Mouse (Mus musculus) lung, adult 2 months (tissue): ENCODE data around the gene Tmem200b.

Source experiments
- CTCF ChIP-seq: fragments of 200-500 bp; IDR thresholded peaks from 2 replicates; pipeline ENCODE4 v1.5.1; 2011; ENCODE audit warnings: mild to moderate bottlenecking, low read length, control low read depth; ENCODE audit not compliant: insufficient read depth
- POLR2A ChIP-seq: fragments of 200-500 bp; IDR thresholded peaks from 2 replicates; pipeline ENCODE4 v1.6.1; 2011; ENCODE audit warnings: low read depth, mild to moderate bottlenecking, control low read depth, low read length, borderline replicate concordance; ENCODE audit errors: extremely low read depth

DNA sequence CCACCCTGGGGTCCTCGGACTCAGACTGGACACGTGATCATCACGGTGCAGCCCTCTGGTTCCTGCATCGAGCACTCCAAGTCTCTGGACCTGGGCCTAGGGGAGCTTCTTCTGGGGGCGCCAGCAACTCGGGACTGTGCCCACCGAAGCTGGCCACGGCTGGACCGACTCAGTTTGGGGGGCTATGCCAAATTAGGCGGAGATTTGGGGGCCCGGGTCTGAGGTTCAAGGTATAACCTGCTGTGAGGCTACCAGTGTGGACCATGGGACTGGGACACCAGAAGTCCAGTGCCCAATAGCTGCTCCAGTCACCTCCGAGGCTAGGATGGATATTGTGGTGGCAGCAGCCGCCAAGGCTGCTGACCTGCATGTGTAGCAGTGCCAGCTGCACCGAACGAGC is 833 bp downstream of the Tmem200b start:
- TF ChIP-seq CTCF = no peak
- no peak for TF ChIP-seq POLR2A
